Mouse (Mus musculus): Measurements from ENCODE around the gene Tgfbr2. TPM values are rescaled to one million over a fixed set of nuclear protein-coding genes. Genes with fewer than 3 reads are reported as not detected.

Tgfbr2 gene
- total and polyA plus RNA-seq, 3 experiments = 19.6 to 46.3 (median 42.8) TPM

- Histone ChIP-seq H3K9ac (ENCODE audit: insufficient read depth, low read depth) (peak overlapping the region; percentile 96), H3K27ac (ENCODE audit: insufficient read depth, low read depth) (peak overlapping the region; percentile 86), H3K4me3 (replicated peaks in 1 of 3; ENCODE audit: low read depth in 2 of 3, low read length in 2 of 3, poor library complexity in 1 of 3) (peak overlapping the region; percentile 92 to 96 (median 96)), H3K27me3 (replicated peaks) (no peaks in the 10 kb centered on the region), H3K4me2 (ENCODE audit: insufficient read depth, low read depth, poor library complexity, severe bottlenecking) (peak overlapping the region; percentile 85), H3K79me2 (replicated peaks; ENCODE audit: control insufficient read depth, extremely low read depth, insufficient read depth, poor library complexity, severe bottlenecking) (peaks cover 63% of the 10 kb centered on the region), H3K9me3 (replicated peaks; ENCODE audit: low read length) (no peaks in the 10 kb centered on the region), H3K4me1 (ENCODE audit: control insufficient read depth in 1 of 2, insufficient read depth in 2 of 2) (peaks cover 18 to 66% of the 10 kb centered on the region in 2 experiments), H3K36me3 (replicated peaks in 1 of 2; ENCODE audit: control insufficient read depth in 1 of 2, insufficient read depth in 1 of 2, low read length in 1 of 2) (peaks cover 4 to 24% of the 10 kb centered on the region in 2 experiments)
- dilution Hi-C loops (cut with MboI; ENCODE audit: extremely low pct_ligation_motif_present, extremely low pct_unique_long_range_greater_than_20kb, low sequenced_read_pairs) = no loop called here
- DNase-seq (ENCODE audit: extremely low read depth) = peak; percentile 82
- in situ Hi-C loops (cut with MboI; ENCODE audit: low pct_ligation_motif_present, low pct_unique_long_range_greater_than_20kb, low sequenced_read_pairs) = loop anchor here (5.0 to 10.0 kb wide), 3 partner anchors 36 to 89 kb away; no protein-coding TSS in a partner anchor
- TF ChIP-seq RCOR1 (conservative IDR thresholded peaks at IDR 0.05; ENCODE audit: low read depth, low read length) (no peak), MAZ (IDR thresholded peaks at IDR 0.05; ENCODE audit: low read depth, low read length) (no peak), EP300 (IDR thresholded peaks at IDR 0.05; ENCODE audit: low read length) (peak; percentile 10; the same call in 1 of the 2 replicates), JUND (conservative IDR thresholded peaks at IDR 0.05; ENCODE audit: low read depth, low read length) (no peak), ZC3H11A (IDR thresholded peaks at IDR 0.05; ENCODE audit: low read depth, low read length) (no peak), NRF1 (IDR thresholded peaks at IDR 0.05; ENCODE audit: low read depth, low read length) (no peak), HCFC1 (IDR thresholded peaks at IDR 0.05; ENCODE audit: low read depth, low read length) (no peak), MEF2A (IDR thresholded peaks at IDR 0.05; ENCODE audit: borderline replicate concordance, low read depth, low read length) (no peak), E2F4 (IDR thresholded peaks at IDR 0.05; ENCODE audit: insufficient replicate concordance, low read depth, low read length) (no peak), SMC3 (IDR thresholded peaks at IDR 0.05; ENCODE audit: low read depth, low read length) (no peak), BHLHE40 (IDR thresholded peaks at IDR 0.05; ENCODE audit: low read depth, low read length) (peak; percentile 46), ETS1 (conservative IDR thresholded peaks at IDR 0.05; ENCODE audit: low read depth, low read length) (no peak), UBTF (IDR thresholded peaks at IDR 0.05; ENCODE audit: low read depth, low read length) (no peak), TBP (conservative IDR thresholded peaks at IDR 0.05; ENCODE audit: low read depth, low read length) (peak; percentile 58), ZNF384 (IDR thresholded peaks at IDR 0.05; ENCODE audit: low read depth, low read length) (no peak), CHD1 (IDR thresholded peaks at IDR 0.05; ENCODE audit: low read depth, low read length) (0 out of 2 replicates have a peak, but pooled peaks have one; percentile 26), MYC (IDR thresholded peaks at IDR 0.05; ENCODE audit: low read depth, low read length) (peak; percentile 5; the same call in 1 of the 2 replicates), MAFK (IDR thresholded peaks at IDR 0.05; ENCODE audit: insufficient replicate concordance, low read length) (no peak), USF1 (IDR thresholded peaks at IDR 0.05; ENCODE audit: low read depth, low read length) (peak; percentile 45; the same call in 1 of the 2 replicates), KAT2A (IDR thresholded peaks at IDR 0.05; ENCODE audit: insufficient replicate concordance, low read length) (0 out of 2 replicates have a peak, but pooled peaks have one; percentile 18), POLR2AphosphoS2 (IDR thresholded peaks at IDR 0.05; ENCODE audit: low read depth, low read length) (no peak), POLR2A (IDR thresholded peaks at IDR 0.05; ENCODE audit: low read depth, low read length) (peak; percentile 41; the same call in 1 of the 2 replicates), ELF1 (IDR thresholded peaks at IDR 0.05; ENCODE audit: low read depth, low read length) (no peak), IRF4 (IDR thresholded peaks at IDR 0.05; ENCODE audit: low read depth, low read length) (no peak), ZMIZ1 (IDR thresholded peaks at IDR 0.05; ENCODE audit: low read depth, low read length) (no peak; the same call in 1 of the 2 replicates), CHD2 (IDR thresholded peaks at IDR 0.05; ENCODE audit: low read length) (no peak), GABPA (IDR thresholded peaks at IDR 0.05; ENCODE audit: insufficient replicate concordance, low read depth, low read length) (no peak), MXI1 (IDR thresholded peaks at IDR 0.05; ENCODE audit: low read depth, low read length) (0 out of 2 replicates have a peak, but pooled peaks have one; percentile 10), CTCF (conservative IDR thresholded peaks at IDR 0.05 in 1 of 2, IDR thresholded peaks at IDR 0.05 in 1 of 2; ENCODE audit: low read depth in 2 of 2, low read length in 2 of 2) (no peak), TCF12 (IDR thresholded peaks at IDR 0.05; ENCODE audit: low read depth, low read length) (no peak), NELFE (IDR thresholded peaks at IDR 0.05; ENCODE audit: low read depth, low read length) (no peak), SIN3A (IDR thresholded peaks at IDR 0.05; ENCODE audit: low read length) (peak; percentile 47), PAX5 (IDR thresholded peaks at IDR 0.05; ENCODE audit: low read length) (no peak), USF2 (conservative IDR thresholded peaks at IDR 0.05; ENCODE audit: low read depth, low read length) (peak; percentile 48), ZKSCAN1 (IDR thresholded peaks at IDR 0.05; ENCODE audit: borderline replicate concordance, low read depth, low read length) (no peak), JUN (IDR thresholded peaks at IDR 0.05; ENCODE audit: insufficient read depth, low read depth, low read length) (no peak), RAD21 (IDR thresholded peaks at IDR 0.05; ENCODE audit: low read depth, low read length) (no peak; the same call in 1 of the 2 replicates), MAX (IDR thresholded peaks at IDR 0.05; ENCODE audit: low read length) (no peak)
Measured at GRCm38 (mm10) chr9:116173473-116174170, 1.5 kb downstream of the Tgfbr2 start.

All from CH12.LX (cell line).